Mouse (Mus musculus): ENCODE results near the gene Myl4.

Myl4 gene

DNA sequence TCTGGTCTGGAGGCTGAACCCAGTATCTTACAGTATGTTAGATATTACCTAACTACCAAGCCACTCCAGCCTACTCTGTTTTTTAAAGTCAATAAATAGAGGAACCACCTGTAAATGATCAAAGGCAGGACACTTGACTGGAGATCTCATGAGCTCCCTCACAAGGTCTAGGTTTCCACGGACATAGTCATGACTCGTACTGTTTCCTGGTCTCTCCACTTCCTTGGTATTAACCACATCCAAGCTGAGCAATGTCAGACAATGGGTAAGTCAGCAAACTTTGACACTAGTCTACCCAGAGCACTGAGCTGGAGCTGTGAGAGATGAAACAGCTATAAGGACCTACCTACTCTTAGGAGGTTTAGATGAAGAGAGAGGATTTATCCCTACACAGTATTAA is 88.4 kb downstream of the Myl4 start:
- DNase-seq, result no peak

DNA sequence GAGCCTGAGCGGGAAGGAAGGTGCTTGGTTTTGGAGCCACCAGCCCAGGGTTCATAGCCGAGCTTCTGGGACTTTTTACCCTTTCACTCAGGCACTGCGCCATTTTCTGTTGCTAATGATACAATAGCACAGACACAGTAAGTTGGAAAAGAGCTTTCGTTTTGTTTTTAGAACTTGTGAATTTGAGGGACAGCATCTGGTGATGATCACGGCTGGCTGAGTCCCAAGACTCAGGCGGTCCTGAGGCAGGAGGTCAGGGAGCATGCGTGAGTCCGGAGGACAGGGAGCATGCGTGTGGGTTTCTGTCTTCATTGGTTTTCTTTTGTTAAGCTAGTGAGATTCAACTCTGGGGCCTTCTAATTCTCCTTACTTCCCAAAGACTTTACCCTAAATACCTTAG is 89.2 kb downstream of the Myl4 start:
- no peak for DNase-seq

DNA sequence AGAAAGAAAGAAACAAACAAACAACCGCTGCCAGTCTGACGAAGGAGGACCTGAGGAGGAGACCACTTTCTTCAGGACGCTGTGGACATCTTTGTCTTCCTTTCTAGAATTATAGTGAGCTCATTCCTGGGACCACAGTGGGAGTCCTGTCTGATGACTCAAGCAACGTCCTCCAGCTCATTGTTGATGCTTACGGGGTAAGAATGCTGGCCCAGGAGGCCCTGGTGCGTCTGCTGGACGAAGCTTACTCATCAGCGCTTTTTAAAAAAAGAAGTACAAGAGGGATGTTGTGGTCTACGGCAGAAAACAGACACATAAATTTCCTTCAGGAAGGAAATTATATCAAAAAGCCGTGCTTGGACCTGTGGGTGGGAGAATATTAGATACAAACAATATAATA is 90.4 kb downstream of the Myl4 start:
- no peak for DNase-seq

DNA sequence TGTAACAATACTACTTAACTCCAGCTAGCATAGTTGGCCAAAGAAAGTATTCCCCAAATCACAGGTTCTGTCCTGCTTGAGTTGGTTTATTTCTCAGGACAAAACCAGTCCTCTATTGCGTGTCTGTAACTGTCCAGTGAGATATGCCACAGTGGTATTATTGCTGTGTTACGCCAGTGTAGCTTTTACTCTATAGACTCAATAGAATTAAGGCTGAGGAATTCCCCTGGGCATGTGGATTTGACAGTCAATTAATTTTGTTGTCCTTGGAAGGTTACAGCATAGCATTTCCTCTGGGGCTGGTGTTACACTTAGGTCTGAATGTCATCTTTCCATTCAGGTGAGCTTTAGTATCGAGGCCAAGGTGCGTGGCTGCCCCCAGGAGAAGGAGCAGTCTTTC is 92.8 kb downstream of the Myl4 start:
- no peak for DNase-seq

Data from kidney, adult 8-10 months (tissue).